Mouse (Mus musculus) kidney, adult 2 months (tissue): ENCODE measurements around the gene Anks6.

ENCODE experiments used
- CTCF ChIP-seq: fragments of 200-500 bp; conservative IDR thresholded peaks from 2 replicates; pipeline ENCODE4 v1.5.1; 2011; ENCODE audit warnings: low read depth, mild to moderate bottlenecking, control low read depth, low read length, moderate library complexity, mixed read lengths; ENCODE audit not compliant: insufficient read depth, insufficient read length
- POLR2A ChIP-seq: fragments of 200-500 bp; IDR thresholded peaks from one replicate; pipeline ENCODE4 v1.6.1; 2011; ENCODE audit warnings: low read depth, low read length, control low read depth

DNA sequence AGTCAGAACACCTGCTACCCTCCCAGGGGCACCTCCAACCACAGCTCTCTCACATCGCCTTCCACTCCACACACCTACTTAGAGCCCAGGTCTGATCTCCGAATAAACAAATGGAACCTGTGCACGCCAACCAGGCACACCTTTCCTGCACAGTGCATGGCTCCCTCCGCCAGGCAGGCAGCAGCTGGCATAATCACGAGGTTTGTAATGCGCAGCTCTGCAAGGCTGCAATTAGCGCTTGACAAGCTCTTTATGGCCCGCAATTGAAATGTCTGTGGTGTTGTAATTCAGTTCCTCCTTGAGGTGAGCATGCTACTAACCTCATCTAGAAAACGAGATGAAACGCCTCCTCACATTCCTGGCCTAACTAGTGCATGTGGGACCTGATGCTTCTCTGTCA is 89.2 kb downstream of the Anks6 start:
- TF ChIP-seq POLR2A, result no peak
- TF ChIP-seq CTCF, result no peak
